Mouse (Mus musculus): ENCODE measurements around the gene Git2. TPM values are rescaled to one million over a fixed set of nuclear protein-coding genes. Genes with fewer than 3 reads are reported as not detected.

Gene Git2
- total and polyA plus RNA-seq, 3 experiments = 24.0 to 71.7 (median 64.9) TPM

- Histone ChIP-seq H3K9ac (ENCODE audit: control insufficient read depth, low read depth, low read length, poor library complexity, severe bottlenecking) (no peak overlapping the region), H3K27me3 (ENCODE audit: control insufficient read depth in 1 of 2, insufficient read depth in 2 of 2, low read length in 2 of 2) (no peaks in the 10 kb centered on the region)
- no peak for TF ChIP-seq USF1 (IDR thresholded peaks at IDR 0.05; ENCODE audit: low read depth, low read length)
- no peak for TF ChIP-seq KAT2A (conservative IDR thresholded peaks at IDR 0.05; ENCODE audit: low read depth, low read length)
- no peak for TF ChIP-seq POLR2AphosphoS2 (IDR thresholded peaks at IDR 0.05; ENCODE audit: low read length)
- TF ChIP-seq BHLHE40 (IDR thresholded peaks at IDR 0.05; ENCODE audit: borderline replicate concordance, low read depth, low read length) = no peak
- TF ChIP-seq GABPA (IDR thresholded peaks at IDR 0.05; ENCODE audit: low read depth, low read length) = no peak
- TF ChIP-seq RAD21 (IDR thresholded peaks at IDR 0.05; ENCODE audit: low read depth, low read length) = no peak
- TF ChIP-seq SIN3A (IDR thresholded peaks at IDR 0.05; ENCODE audit: low read length) = no peak
These were observed 38.0 kb downstream of the Git2 start for GRCm38 (mm10) chr5:114737090-114737887.

GRCm38 (mm10) chr5:114733606-114734005 lies 41.7 kb downstream of the Git2 start:
- Histone ChIP-seq H3K9me3 (replicated peaks; ENCODE audit: insufficient read depth, low read length) (no peaks in the 10 kb centered on the region), H3K9ac (ENCODE audit: control insufficient read depth, low read depth, low read length, poor library complexity, severe bottlenecking) (no peak overlapping the region), H3K4me3 (ENCODE audit: control insufficient read depth in 1 of 2, insufficient read depth in 1 of 2, low read depth in 2 of 2, low read length in 2 of 2) (no peak overlapping the region), H3K27ac (ENCODE audit: control insufficient read depth, low read depth, low read length) (no peak overlapping the region), H3K27me3 (ENCODE audit: control insufficient read depth in 1 of 2, insufficient read depth in 2 of 2, low read length in 2 of 2) (no peaks in the 10 kb centered on the region), H3K4me1 (ENCODE audit: control insufficient read depth in 1 of 2, insufficient read depth in 2 of 2, low read length in 2 of 2) (no peaks in the 10 kb centered on the region), H3K36me3 (ENCODE audit: control insufficient read depth in 1 of 2, insufficient read depth in 2 of 2, low read length in 2 of 2) (peaks cover 0 to 11% of the 10 kb centered on the region in 2 experiments; a peak in 2 of 4 replicates), H3K79me2 (ENCODE audit: control insufficient read depth, insufficient read depth, low read length, poor library complexity) (no peaks in the 10 kb centered on the region)
- TF ChIP-seq ZNF384 (IDR thresholded peaks at IDR 0.05; ENCODE audit: low read depth, low read length) (no peak), USF1 (IDR thresholded peaks at IDR 0.05; ENCODE audit: low read depth, low read length) (no peak), MAZ (IDR thresholded peaks at IDR 0.05; ENCODE audit: low read depth, low read length) (no peak), RCOR1 (IDR thresholded peaks at IDR 0.05; ENCODE audit: low read depth, low read length) (no peak), GATA1 (IDR thresholded peaks at IDR 0.05; ENCODE audit: low read depth, low read length) (no peak), UBTF (IDR thresholded peaks at IDR 0.05; ENCODE audit: borderline replicate concordance, insufficient read depth, low read depth, low read length) (no peak), MAX (IDR thresholded peaks at IDR 0.05; ENCODE audit: low read length) (no peak), TBP (IDR thresholded peaks at IDR 0.05; ENCODE audit: low read depth, low read length) (no peak), MYC (IDR thresholded peaks at IDR 0.05; ENCODE audit: low read depth, low read length) (no peak), NRF1 (IDR thresholded peaks at IDR 0.05; ENCODE audit: insufficient read depth, low read depth, low read length, poor library complexity, severe bottlenecking) (no peak), JUND (IDR thresholded peaks at IDR 0.05; ENCODE audit: low read depth, low read length) (no peak), HCFC1 (IDR thresholded peaks at IDR 0.05; ENCODE audit: low read depth, low read length) (no peak), POLR2AphosphoS5 (IDR thresholded peaks at IDR 0.05; ENCODE audit: borderline replicate concordance, low read depth, low read length) (no peak), ETS1 (IDR thresholded peaks at IDR 0.05; ENCODE audit: low read depth, low read length) (no peak), USF2 (IDR thresholded peaks at IDR 0.05; ENCODE audit: borderline replicate concordance in 1 of 2, insufficient read depth in 1 of 2, low read depth in 1 of 2, low read length in 2 of 2) (no peak)
- no peak for DNase-seq (ENCODE audit: low read depth, low spot score)

More at GRCm38 (mm10) chr5:114737090-114737887, 38.0 kb downstream of the Git2 start:
- Histone ChIP-seq H3K4me3 (ENCODE audit: control insufficient read depth in 1 of 2, insufficient read depth in 1 of 2, low read depth in 2 of 2, low read length in 2 of 2) (no peak overlapping the region), H3K9me3 (replicated peaks; ENCODE audit: insufficient read depth, low read length) (no peaks in the 10 kb centered on the region), H3K36me3 (ENCODE audit: control insufficient read depth in 1 of 2, insufficient read depth in 2 of 2, low read length in 2 of 2) (peaks cover 0 to 14% of the 10 kb centered on the region in 2 experiments; a peak in 2 of 4 replicates), H3K27ac (ENCODE audit: control insufficient read depth, low read depth, low read length) (no peak overlapping the region), H3K79me2 (ENCODE audit: control insufficient read depth, insufficient read depth, low read length, poor library complexity) (no peaks in the 10 kb centered on the region), H3K4me1 (ENCODE audit: control insufficient read depth in 1 of 2, insufficient read depth in 2 of 2, low read length in 2 of 2) (no peaks in the 10 kb centered on the region)
- DNase-seq (ENCODE audit: low read depth, low spot score) = no peak
